Mouse (Mus musculus): ENCODE measurements around the gene Scn4a.

DNA sequence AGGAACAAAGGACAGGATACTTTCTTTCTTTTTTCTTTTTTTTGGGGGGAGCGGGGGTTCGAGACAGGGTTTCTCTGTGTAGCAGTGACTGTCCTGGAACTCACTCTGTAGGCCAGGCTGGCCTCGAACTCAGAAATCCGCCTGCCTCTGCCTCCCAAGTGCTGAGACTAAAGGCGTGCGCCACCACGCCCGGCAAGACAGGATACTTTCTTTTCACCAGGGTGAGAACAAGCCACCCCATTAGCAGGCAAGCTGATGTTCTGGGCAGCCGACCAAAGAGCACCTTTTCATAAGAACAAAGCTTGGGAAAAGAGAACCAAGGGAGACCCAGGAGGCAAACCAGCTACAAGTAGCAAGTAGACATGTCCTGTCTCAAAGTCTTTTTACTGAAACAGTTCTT is 46.3 kb downstream of the Scn4a start:
- TF ChIP-seq CTCF (IDR thresholded peaks at IDR 0.05; ENCODE audit: low read depth, low read length) (no peak), GATA1 (IDR thresholded peaks at IDR 0.05; ENCODE audit: borderline replicate concordance, low read length) (no peak)
